Mouse (Mus musculus): ENCODE data around the gene Abo.
"Not testable (repeated sequence)": the region's sequence is repeated elsewhere in the genome, so short reads cannot be mapped to it uniquely, and the experiment has no call there.

The Abo gene

GRCm38 (mm10) chr2:26864879-26865278, at the start of gene Abo:
TSS of gene Abo (minus strand) at chr2:26864979.
- no peak for DNase-seq (ENCODE audit: low spot score in 2 of 2)

GRCm38 (mm10) chr2:26914148-26914941, 49.6 kb upstream of the Abo start:
- DNase-seq (ENCODE audit: low spot score in 2 of 2), result no peak

- DNase-seq (ENCODE audit: low spot score in 2 of 2), result no peak
These were observed 48.8 kb upstream of the Abo start for GRCm38 (mm10) chr2:26913416-26914147.

DNA sequence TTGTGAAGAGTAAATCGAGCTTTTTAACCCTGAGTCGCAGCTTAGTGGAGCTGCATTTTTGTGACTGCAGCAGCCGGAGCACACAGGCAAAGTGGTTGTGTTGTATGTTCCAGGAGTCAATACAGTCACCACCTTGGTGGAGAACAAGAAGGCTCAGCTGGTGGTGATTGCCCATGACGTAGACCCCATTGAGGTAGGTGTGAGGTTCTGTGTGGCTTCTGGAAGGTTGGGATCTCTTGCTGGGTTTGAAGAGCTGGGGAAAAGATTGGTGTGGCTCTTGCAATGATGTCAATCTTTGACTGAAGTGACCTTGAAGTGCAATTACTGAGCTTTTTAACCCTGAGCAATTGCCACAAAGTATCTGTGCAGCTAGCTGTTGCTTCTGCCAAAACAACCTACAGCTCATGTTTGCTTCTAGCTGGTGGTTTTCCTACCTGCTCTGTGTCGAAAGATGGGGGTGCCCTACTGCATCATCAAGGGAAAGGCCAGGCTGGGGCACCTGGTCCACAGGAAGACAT, 47.5 kb upstream of the Abo start:
- DNase-seq (ENCODE audit: low spot score in 2 of 2), result no peak

GRCm38 (mm10) chr2:26910994-26911765, 46.4 kb upstream of the Abo start:
- DNase-seq (ENCODE audit: low spot score in 2 of 2), result no peak

GRCm38 (mm10) chr2:26910124-26910993, 45.6 kb upstream of the Abo start, which contains the start of the genes Med22 and Rpl7a:
TSS of gene Med22 (minus strand) at chr2:26910677.
TSS of gene Rpl7a (plus strand) at chr2:26910764.
- DNase-seq (ENCODE audit: low spot score in 2 of 2), result peak; percentile 99

DNA sequence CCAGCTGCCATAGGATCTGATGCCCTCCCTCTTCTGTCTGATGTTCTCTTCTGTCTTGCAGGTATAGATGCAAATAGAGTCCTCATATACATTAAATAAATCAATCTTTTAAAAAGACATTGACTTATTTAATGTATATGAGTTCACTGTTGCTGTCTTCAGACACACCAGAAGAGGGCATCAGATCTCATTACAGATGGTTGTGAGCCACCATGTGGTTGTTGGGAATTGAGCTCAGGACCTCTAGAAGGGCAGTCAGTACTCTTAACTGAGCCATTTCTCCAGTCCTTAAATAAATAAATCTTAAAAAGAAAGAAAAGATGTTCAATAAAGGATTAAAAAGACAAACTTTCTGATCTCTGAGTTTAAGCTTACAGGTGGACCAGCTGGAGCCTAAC, 44.6 kb upstream of the Abo start:
- no peak for DNase-seq (ENCODE audit: low spot score in 2 of 2)

- DNase-seq (ENCODE audit: low spot score in 2 of 2), result no peak
These were observed 44.1 kb upstream of the Abo start for GRCm38 (mm10) chr2:26908710-26909386.

DNA sequence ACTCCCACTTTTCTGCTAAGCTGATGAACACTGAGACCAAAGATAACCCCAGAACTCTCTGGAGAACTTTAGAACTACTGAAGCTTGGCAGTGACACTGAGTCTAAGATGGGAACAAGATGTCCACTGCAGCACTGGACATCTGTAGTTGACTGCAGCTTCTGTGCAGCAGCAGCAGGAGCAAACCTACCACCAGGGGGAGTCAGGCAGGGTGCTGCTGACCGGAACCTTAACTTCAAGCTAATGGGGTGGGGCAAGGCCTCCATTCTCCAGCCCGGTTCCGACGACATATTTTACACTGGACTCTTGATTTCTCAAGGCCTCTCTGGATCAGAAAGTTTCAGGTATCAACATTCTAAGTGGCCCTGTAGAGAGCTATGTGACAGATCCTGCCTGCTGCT, 42.3 kb upstream of the Abo start:
- peak; percentile 54 to 58 for DNase-seq (ENCODE audit: low spot score in 2 of 2)

GRCm38 (mm10) chr2:26906431-26906830, 41.7 kb upstream of the Abo start:
- no peak for DNase-seq (ENCODE audit: low spot score in 2 of 2)

GRCm38 (mm10) chr2:26905936-26906335, 41.2 kb upstream of the Abo start:
- DNase-seq (ENCODE audit: low spot score in 2 of 2), result no peak

- DNase-seq (ENCODE audit: low spot score in 2 of 2), result no peak
These were observed 38.5 kb upstream of the Abo start for GRCm38 (mm10) chr2:26903311-26903710.

DNA sequence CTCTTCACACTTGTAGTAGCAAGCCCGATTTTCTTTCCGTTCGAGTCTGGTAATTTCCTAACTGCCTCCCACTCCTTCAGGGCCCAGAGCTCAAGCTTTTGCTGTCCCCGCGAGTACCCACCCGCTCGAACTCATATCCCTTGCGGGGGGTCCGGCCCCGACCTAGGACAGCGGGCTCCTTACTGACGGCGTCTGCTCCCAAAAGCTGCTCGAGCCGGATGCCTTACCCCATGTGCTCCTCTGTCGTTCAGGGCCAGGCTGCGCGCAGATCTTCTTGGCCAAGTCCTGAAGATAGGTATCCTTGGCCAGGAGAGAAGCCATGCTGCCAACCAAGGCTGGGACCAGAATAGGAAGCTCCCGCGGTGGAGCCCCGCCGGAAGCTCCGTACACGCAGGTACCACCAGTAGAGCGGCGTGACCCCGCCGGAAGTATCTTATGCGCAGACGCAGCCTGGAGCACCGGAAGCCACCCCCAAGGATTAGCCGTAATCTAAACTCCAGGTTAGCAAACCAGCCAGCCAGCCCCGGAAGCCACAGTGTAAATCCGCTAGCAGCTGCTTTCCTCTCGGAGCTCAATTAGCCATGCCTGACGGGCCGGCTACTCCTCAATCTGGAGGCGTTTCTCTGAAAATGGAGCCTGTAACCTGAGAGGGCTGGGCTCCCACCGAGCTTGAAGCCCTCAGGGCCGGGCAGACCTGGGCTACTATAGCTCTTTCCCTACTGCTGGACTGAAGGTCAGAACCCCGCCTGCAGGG, 37.9 kb upstream of the Abo start, which contains the start of gene Surf6:
TSS of gene Surf6 (minus strand) at position 413 of the 754 bp plus-strand sequence.
- peak; percentile 96 for DNase-seq (ENCODE audit: low spot score in 2 of 2)

GRCm38 (mm10) chr2:26901834-26902400, 37.1 kb upstream of the Abo start:
- DNase-seq (ENCODE audit: low spot score in 2 of 2), result no peak

DNA sequence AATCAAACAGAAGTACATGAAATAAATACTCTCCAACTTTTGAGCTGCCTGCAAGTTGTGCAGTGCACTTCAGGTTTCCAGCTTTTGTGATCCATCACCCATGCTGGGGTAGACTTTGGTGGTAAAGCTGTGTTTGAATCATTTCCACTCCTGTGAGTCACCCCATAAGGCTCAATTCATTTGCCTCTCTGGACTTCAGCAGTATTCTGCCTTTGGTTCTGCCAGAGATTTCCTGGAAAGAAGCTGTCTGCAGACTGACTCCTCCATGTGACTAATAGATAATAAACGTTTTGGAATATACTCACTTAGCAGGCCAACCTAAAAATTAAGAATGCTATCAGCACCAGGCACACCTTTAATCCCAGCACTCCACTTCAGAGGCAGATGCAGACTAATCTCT, 36.0 kb upstream of the Abo start:
- no peak for DNase-seq (ENCODE audit: low spot score in 2 of 2)

- DNase-seq (ENCODE audit: low spot score in 2 of 2), result no peak
These were observed 31.1 kb upstream of the Abo start for GRCm38 (mm10) chr2:26895898-26896297.

GRCm38 (mm10) chr2:26886170-26886569, 21.4 kb upstream of the Abo start:
- DNase-seq (ENCODE audit: low spot score in 2 of 2), result not testable (repeated sequence)

GRCm38 (mm10) chr2:26885541-26885940, 20.8 kb upstream of the Abo start:
- not testable (repeated sequence) for DNase-seq (ENCODE audit: low spot score in 2 of 2)

DNA sequence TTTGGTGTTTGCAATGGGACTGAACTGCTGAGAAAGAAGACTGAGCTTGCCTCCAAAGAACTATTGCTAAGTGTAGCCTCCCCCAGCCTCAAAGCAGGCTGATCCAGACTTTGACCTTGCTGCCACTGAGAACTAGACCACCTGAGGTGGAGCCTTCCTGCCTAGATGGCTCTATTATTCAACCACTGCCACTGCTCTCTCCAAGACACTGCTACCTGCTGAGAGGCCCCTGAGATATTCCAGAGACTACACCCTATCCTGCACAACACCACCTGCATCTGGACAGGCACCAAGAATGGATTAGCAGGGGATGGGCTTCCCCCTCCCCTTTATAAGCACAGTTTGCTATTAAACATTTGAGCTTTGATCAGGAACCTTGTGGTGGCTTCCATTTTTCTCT, 13.8 kb upstream of the Abo start:
- no peak for DNase-seq (ENCODE audit: low spot score in 2 of 2)
